Mouse (Mus musculus) monocyte, adult 5-6 weeks (primary cell): ENCODE measurements around the gene Gja10. TPM values are rescaled to one million over a fixed set of nuclear protein-coding genes. Genes with fewer than 3 reads are reported as not detected.
A peak's percentile ranks its signal among the peaks of the same experiment; 100 is the strongest.

Experiments
- ATAC-seq: fragments of 153-309, 156-312 bp; replicated peaks from 2 replicates; pipeline ENCODE4 v1.8.0; 2017; ENCODE audit warnings: mild to moderate bottlenecking; ENCODE audit not compliant: low TSS enrichment, insufficient number of reproducible peaks, severe bottlenecking, poor library complexity, low FRiP score
- total RNA-seq: library from RNA; stranded (forward); fragments of 200-1000, 200-491, 200-594 nt; gene quantifications from 3 replicates; pipeline ENCODE4 v1.2.3, GENCODE M21; 2017

The Gja10 gene
- total RNA-seq, 1 experiment from 2014 or later, result not detected

DNA sequence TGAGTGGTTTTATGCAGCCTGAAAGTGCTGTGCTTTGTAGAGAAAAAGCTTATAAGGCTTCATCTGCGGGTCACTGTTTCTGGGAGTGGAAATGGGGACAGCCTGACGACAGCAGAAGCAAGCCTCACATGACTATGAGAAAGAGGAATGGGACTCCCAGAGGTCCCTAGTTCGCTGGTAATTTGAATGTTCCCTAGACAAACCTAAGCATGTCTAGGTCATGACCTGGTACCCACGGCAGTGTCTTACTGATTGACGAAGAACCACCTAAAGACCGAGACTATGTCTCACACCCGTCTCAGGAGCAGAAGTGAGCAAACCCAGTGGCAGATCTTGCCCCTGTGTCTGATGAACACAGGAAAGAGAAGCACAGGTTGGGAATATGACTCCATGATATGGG, 38.1 kb downstream of the Gja10 start:
- peak; percentile 62 for ATAC-seq

DNA sequence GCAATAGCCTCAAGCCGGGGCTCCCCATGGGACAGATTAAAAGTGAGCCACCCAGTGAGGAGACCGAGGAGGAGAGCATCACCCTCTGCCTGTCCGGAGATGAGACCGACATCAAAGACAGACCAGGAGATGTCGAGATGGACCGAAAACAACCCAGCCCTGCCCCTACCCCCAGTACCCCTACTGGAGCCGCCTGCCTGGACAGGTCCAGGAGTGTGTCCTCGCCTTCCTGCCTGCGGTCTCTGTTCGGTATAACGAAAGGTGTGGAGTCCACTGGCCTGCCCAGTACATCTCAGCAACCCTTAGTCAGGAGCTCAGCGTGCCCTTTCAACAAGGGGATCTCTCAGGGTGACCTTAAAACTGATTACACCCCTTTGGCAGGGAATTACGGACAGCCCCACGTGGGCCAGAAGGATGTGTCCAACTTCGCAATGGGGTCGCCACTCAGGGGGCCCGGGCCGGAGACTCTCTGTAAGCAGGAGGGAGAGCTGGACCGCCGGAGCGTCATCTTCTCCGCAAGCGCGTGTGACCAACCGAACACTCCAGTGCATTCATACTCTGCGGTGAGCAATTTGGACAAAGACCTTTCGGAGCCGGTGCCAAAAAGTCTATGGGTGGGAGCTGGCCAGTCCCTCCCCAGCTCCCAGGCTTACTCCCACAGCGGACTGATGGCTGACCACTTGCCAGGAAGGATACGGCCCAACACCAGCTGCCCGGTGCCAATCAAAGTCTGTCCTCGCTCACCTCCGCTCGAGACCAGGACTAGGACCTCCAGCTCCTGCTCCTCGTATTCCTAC, 40.0 kb downstream of the Gja10 start:
- ATAC-seq, result no peak

DNA sequence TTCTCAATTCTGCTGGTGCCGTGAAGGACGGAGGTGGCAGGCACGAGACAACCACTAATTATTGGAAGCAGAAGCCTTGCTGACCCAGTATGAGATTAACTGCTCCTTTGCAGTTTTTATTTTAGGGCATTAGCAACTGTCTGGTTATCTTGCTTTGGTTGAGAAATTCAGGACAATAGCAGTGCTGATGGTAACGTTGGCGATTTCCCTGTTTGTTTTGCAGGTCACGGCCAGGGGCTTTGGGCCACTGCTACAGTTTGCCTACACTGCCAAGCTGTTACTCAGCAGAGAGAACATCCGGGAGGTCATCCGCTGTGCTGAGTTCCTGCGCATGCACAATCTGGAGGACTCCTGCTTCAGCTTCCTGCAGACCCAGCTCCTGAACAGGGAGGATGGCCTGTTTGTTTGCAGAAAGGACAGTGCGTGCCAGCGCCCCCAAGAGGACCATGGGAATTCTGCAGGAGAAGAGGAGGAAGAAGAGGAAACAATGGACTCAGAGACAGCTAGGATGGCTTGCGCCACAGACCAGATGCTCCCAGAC, 40.9 kb downstream of the Gja10 start:
- ATAC-seq, result no peak

DNA sequence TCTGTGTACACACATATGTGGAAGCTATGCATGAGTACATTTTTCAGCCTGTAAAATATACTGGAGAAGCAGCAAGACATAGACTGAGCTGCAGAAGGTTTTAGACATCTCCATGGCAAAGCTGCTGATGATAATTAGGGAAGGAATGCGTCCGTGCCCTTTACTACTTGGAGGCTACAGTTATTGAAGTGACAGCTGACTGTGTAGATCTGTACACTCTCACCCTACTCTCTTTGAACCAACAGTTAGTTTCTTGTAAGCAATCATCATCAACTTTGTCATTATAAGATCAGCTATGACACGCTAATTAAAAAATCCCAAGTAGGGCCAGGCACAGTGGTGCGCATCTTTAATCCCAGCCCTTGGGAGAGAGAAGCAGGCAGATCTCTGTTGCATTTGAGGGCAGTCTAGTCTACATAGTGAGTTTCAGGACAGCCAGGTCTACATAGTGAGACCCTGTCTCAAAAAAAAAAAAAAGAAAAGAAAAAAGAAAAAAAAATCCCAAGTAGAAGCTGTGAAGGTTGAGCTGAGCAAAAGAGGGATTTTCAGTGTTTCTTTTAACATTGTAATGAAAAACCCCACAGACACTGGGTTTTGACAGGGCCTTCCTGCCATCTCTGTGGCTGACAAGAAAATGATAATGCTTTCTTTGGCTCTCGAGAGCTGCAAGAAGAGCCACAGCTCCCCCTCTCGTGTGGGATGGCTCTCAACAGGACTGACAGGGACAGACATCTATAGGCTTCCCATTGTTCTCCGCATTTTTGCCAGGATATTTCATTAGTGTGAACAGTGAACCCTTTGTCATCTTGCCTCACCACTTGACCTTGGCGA, 41.6 kb downstream of the Gja10 start:
- ATAC-seq, result no peak

DNA sequence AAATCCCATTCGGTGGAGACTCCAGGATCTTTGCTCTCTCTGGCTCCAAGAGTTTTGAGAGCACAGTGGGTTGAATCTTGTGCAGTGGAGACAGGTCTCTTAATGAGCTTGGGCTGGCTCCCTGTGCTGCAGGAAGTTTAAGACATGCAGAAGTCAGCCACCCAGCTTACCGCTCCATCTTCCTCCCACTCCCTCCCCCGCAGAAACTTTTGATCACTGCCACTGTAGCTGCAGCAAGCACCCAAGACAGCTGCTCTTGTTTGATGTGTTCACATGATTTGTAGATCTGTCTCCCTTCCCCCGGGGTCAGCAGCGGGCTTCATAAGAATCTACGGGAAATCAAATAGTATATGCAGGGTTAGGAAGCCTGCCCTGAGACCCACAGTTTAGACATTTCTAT, 42.3 kb downstream of the Gja10 start:
- no peak for ATAC-seq

DNA sequence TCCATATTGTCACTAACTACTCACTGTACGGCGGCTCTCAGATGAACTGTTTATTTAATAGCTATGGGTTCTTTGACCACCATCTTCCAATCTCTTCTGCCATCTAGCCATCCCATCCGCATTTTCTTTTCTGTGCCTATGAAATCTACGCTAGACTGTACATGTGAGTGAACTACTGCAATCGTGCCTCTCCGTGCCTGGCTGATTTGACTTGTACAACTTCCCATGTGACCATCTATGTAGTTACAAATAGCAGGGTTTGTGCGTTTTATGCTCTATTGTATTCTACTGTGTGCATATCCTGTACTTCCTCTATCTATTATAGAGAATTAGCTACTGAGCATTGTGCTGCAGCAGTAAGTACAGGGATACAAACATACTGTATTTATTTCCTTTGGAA, 47.1 kb downstream of the Gja10 start:
- ATAC-seq, result no peak

DNA sequence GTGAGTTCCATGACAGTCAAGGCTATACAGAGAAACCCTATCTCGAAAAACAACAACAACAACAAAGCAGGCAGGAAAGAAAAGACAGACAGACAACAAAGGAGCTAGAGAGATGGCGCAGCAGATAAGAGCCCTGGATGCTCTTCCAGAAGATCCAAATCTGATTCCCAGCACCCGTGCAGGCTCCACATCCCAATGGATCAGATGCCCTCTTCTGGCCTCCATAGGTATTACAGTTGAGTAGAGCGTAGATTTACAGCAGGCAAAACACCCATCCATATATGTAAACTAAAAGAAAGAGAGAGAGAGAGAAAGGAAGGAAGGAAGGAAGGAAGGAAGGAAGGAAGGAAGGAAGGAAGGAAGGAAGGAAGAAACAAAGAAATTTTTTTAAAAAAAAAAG, 51.2 kb downstream of the Gja10 start:
- ATAC-seq, result no peak

DNA sequence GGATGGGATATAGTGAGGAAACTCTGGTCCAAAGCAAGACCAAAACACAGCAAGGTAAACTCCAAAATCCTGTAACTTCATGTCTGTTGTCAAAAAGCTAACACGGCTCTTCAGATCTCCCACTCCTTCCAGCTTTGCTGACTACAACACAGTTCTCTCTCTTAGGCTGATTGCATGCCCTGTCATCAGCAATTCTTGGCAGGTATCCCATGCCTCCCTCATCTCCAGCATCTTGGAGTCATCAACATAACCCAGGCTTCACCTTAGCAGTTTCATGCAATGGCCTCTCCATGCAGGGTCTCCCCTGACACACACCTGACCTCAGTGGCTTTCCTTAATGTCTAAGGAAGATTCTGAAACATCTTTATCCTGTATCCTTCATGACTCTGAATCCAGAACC, 53.4 kb downstream of the Gja10 start:
- no peak for ATAC-seq

Other genes starting within 250 kb of the Gja10 start
- 39.7 to 46.2 TPM (median 40.0 TPM) in 3 replicates for gene Casp8ap2, start 12.7 kb upstream of the Gja10 start, total RNA-seq
- 21.5 to 36.2 TPM (median 23.4 TPM) in 3 replicates for gene Mdn1, start 54.4 kb upstream of the Gja10 start, total RNA-seq
- gene Lyrm2, start 197.5 kb upstream of the Gja10 start, total RNA-seq, result 65.1 to 76.3 TPM (median 70.7 TPM) in 3 replicates